Mouse (Mus musculus): ENCODE results near the gene Hephl1.

Hephl1 gene

DNA sequence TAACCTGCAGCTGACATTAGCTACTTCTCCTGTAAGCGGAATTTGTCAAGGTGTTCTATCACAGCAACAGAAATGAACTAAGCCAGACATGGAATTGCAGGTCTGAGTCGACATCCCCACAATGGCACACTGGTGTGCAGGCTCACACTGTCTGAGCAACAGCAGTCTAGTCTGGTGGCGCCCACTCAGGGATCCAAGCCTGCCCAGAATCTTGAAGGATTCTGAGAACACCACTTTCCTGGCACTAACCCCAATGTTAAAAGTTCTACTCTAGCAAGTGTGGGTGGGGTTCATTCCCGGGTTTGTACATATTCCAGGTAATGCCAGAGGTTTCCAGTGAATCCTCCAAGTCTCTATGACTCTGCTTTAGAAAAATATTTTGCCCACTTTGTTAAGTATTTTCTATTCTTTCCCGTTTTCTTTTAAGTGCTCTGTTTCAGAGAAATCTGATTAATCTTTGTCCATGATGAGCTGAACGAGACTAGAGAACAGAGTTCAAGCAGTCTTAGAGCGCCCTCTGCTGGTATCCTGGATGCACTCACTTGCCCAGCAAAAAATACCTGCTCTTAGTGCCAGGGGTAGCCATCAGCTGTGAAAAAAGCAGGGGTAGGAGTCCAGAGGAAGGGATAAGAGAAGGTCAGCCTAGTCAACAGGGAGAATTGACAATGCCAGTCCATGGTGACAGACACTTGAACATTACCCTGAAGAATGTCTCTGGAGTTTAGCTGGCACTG, 96.5 kb downstream of the Hephl1 start:
- peak; percentile 84 for DNase-seq

DNA sequence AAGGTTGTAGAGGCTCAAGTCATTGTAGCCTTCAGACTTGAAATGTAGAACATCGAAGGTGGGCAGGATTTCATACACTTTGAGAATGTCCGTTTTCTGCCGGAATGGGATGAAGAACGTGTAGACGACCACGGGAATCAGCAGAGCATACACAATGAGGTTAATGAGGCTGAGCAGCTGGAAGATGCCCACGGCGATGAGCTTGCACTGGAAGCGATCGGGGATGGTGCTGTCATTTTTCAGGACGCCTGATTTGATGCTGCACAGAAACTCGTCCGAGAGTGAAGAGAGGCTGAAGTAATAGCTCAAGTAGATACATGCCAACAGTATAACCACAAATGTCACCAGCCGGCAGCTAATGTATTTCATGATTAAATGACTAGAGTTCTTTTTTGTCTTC, 104.3 kb downstream of the Hephl1 start:
- DNase-seq: no peak

DNA sequence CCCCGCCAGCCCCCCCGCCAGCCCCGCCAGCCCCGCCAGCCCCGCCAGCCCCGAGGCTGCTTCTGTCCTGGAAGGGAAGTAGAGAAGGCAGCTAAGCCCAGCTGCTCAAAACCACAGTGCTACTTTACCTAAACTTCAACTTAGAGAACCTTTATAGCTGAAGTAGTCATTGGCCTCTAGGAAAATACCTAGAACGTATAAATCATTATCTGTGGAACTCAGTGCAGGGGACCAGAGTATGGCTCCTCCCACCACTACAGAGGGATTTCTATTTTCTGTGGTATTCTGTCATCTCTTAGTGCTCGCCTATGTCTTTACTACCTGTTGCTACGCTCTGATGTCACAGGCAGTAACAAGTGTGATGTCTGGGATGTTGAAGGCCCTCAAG, 107.6 kb downstream of the Hephl1 start:
- peak; percentile 49 for DNase-seq

DNA sequence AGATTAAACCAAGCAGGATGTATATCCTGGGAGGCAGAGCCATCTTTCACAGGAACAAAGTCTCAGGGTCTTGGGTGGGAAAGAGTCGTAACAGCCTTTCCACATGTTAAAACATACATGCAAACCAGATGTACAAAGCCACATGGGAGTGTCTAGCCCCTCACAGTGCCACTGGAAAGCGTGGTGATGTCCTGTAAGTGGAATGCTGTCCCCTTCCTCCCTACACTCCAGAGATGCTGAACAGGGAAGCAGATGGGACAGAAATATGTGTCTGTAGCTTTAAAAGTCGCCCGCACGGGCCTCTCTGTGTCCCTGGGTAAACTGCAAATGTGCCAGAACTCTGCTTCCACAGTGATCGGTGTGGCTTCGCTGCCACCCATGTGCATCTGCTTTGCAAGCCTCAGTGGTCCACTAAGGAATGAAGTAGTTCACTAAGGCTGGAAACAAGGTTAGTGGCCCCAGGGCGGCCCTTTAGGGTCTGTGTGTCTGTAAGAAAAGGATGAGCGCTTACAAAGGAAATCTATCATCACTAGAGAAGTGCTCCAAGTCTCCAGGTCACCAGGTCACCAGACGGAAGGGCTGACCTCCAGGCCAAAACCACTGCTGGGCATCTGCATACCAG, 108.1 kb downstream of the Hephl1 start:
- DNase-seq: no peak

DNA sequence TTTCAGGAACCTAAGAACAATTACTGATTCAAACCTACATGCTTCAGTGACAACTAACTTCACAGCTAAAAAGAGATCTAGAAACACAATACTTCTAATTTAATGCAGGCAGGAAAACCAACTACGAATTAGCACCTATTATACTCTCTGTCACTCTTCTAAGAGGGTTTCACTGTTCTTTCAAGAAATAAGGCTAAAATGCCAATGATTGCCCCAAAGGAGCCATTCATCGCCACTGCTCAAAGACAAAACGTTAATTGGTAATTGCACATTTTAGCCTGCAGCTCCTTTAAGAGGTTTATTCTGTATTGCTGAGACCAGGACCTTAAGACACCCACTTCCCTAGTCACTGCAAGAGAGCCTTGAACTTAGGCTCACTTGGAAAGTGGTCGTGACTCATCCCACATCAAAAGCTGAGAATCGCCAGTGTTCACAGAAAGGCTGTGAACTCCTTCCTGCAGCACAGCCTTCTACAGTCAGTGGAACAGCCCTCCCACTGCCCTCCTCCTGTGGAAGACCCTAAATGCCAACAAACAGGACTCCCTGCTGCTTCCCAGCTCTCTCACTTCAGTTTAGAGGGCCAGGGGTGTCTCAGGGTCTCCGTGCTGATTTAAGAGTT, 108.8 kb downstream of the Hephl1 start:
- DNase-seq: no peak

All from thymus, postnatal 4 days (tissue).